Mouse (Mus musculus): ENCODE results near the gene Pde4b. TPM values are rescaled to one million over a fixed set of nuclear protein-coding genes. Genes with fewer than 3 reads are reported as not detected.

The Pde4b gene
- total and polyA plus RNA-seq, 3 experiments = 0.27 TPM; not detected in 2

- H3K36me3 ChIP-seq (replicated peaks) = no peaks in the 10 kb centered on the region
- no peaks in the 10 kb centered on the region for H3K4me1 ChIP-seq (ENCODE audit: insufficient read depth, low read depth, low read length)
- ATAC-seq (ENCODE audit: extremely low read depth, insufficient number of reproducible peaks, low FRiP score, poor library complexity, severe bottlenecking) (no peak), DNase-seq (ENCODE audit: low spot score) (no peak)
- H3K9me3 ChIP-seq (replicated peaks) = peaks cover 26% of the 10 kb centered on the region
- no peaks in the 10 kb centered on the region for H3K27me3 ChIP-seq (ENCODE audit: insufficient read depth, low read length)
- no peak for TF ChIP-seq TAL1 (conservative IDR thresholded peaks at IDR 0.05; ENCODE audit: low read depth, low read length)
- no peak for TF ChIP-seq CTCF (IDR thresholded peaks at IDR 0.05; ENCODE audit: low read depth, low read length)
- TF ChIP-seq POLR2AphosphoS5 (IDR thresholded peaks at IDR 0.05; ENCODE audit: insufficient replicate concordance, low read depth, low read length) = no peak
- no peak for TF ChIP-seq GATA2 (IDR thresholded peaks at IDR 0.05; ENCODE audit: borderline replicate concordance, low read depth, low read length)
- TF ChIP-seq GATA1 (IDR thresholded peaks at IDR 0.05; ENCODE audit: borderline replicate concordance, low read length) = no peak
- no peak overlapping the region for H3K4me3 ChIP-seq (ENCODE audit: low read depth, low read length)
Observed at GRCm38 (mm10) chr4:102560676-102561280, 473.4 kb downstream of the Pde4b start.

DNA sequence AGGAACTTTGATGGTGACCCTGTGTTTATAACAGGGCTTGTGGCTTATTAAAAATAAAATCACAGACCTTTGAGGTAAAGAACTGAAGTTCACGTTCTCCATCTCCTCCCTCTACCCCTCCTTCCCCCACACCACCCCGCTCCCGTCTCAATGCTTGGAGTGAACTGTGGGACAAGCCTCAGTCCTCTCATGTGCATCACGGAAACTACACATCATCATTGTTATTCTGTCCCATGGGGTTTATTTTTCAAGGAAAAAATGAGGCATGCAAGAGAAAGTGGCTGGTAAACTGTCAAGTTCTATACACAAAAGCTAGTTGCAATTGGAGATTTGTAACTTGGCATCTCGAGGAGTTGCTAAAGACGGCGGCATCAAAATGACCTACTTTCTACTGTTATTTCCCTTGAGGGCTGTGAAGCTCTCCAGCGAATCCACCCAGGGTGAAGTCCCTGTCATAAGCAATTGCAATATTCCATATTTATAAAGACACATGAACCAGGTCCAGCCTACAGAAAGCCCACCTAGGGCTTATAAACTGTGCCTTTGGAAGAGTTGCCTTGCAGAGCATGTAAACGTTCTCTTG is 476.0 kb downstream of the Pde4b start:
- ATAC-seq (ENCODE audit: extremely low read depth, insufficient number of reproducible peaks, low FRiP score, poor library complexity, severe bottlenecking) = no peak
- Histone ChIP-seq H3K4me1 (ENCODE audit: insufficient read depth, low read depth, low read length) (no peaks in the 10 kb centered on the region), H3K9me3 (replicated peaks) (peaks cover 23% of the 10 kb centered on the region), H3K4me3 (ENCODE audit: low read depth, low read length) (no peak overlapping the region), H3K27me3 (ENCODE audit: insufficient read depth, low read length) (no peaks in the 10 kb centered on the region), H3K36me3 (replicated peaks) (no peaks in the 10 kb centered on the region)
- no peak for DNase-seq (ENCODE audit: low spot score)
- no peak for TF ChIP-seq GATA1 (IDR thresholded peaks at IDR 0.05; ENCODE audit: borderline replicate concordance, low read length)
- no peak for TF ChIP-seq POLR2AphosphoS5 (IDR thresholded peaks at IDR 0.05; ENCODE audit: insufficient replicate concordance, low read depth, low read length)
- TF ChIP-seq CTCF (IDR thresholded peaks at IDR 0.05; ENCODE audit: low read depth, low read length) = no peak
- TF ChIP-seq TAL1 (conservative IDR thresholded peaks at IDR 0.05; ENCODE audit: low read depth, low read length) = no peak
- TF ChIP-seq GATA2 (IDR thresholded peaks at IDR 0.05; ENCODE audit: borderline replicate concordance, low read depth, low read length) = no peak

DNA sequence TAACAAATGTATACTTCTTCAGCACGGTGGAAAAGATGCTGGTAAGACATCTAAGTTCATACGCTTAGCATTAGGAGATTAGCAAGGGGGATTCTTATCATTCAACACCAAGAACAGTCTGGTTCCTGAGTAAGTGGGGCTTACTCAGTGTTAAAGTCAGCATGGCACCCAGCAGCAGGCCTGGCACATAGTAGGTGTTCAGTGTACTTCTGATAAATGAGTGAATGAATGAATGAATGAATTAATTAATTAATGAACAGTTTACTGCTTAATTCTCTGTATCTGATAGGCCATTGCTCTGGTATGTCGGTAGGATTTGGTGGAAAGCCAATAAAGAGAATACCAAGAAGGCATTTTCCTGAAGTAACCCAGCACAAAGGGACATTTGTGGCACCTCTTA is 476.9 kb downstream of the Pde4b start:
- ATAC-seq (ENCODE audit: extremely low read depth, insufficient number of reproducible peaks, low FRiP score, poor library complexity, severe bottlenecking) (no peak), DNase-seq (ENCODE audit: low spot score) (no peak)
- H3K9me3 ChIP-seq (replicated peaks) = peaks cover 23% of the 10 kb centered on the region
- no peaks in the 10 kb centered on the region for H3K27me3 ChIP-seq (ENCODE audit: insufficient read depth, low read length)
- no peak overlapping the region for H3K4me3 ChIP-seq (ENCODE audit: low read depth, low read length)
- TF ChIP-seq GATA2 (IDR thresholded peaks at IDR 0.05; ENCODE audit: borderline replicate concordance, low read depth, low read length) (no peak), GATA1 (IDR thresholded peaks at IDR 0.05; ENCODE audit: borderline replicate concordance, low read length) (no peak), CTCF (IDR thresholded peaks at IDR 0.05; ENCODE audit: low read depth, low read length) (no peak), POLR2AphosphoS5 (IDR thresholded peaks at IDR 0.05; ENCODE audit: insufficient replicate concordance, low read depth, low read length) (no peak), TAL1 (conservative IDR thresholded peaks at IDR 0.05; ENCODE audit: low read depth, low read length) (no peak)
- no peaks in the 10 kb centered on the region for H3K4me1 ChIP-seq (ENCODE audit: insufficient read depth, low read depth, low read length)
- no peaks in the 10 kb centered on the region for H3K36me3 ChIP-seq (replicated peaks)

GRCm38 (mm10) chr4:102566421-102566820 is 479.1 kb downstream of the Pde4b start:
- H3K36me3 ChIP-seq (replicated peaks) = no peaks in the 10 kb centered on the region
- peaks cover 29% of the 10 kb centered on the region for H3K9me3 ChIP-seq (replicated peaks)
- ATAC-seq (ENCODE audit: extremely low read depth, insufficient number of reproducible peaks, low FRiP score, poor library complexity, severe bottlenecking) (no peak), DNase-seq (ENCODE audit: low spot score) (no peak)
- no peak for TF ChIP-seq POLR2AphosphoS5 (IDR thresholded peaks at IDR 0.05; ENCODE audit: insufficient replicate concordance, low read depth, low read length)
- no peak for TF ChIP-seq TAL1 (conservative IDR thresholded peaks at IDR 0.05; ENCODE audit: low read depth, low read length)
- TF ChIP-seq CTCF (IDR thresholded peaks at IDR 0.05; ENCODE audit: low read depth, low read length) = no peak
- TF ChIP-seq GATA1 (IDR thresholded peaks at IDR 0.05; ENCODE audit: borderline replicate concordance, low read length) = no peak
- no peak for TF ChIP-seq GATA2 (IDR thresholded peaks at IDR 0.05; ENCODE audit: borderline replicate concordance, low read depth, low read length)
- H3K4me1 ChIP-seq (ENCODE audit: insufficient read depth, low read depth, low read length) = no peaks in the 10 kb centered on the region
- H3K27me3 ChIP-seq (ENCODE audit: insufficient read depth, low read length) = no peaks in the 10 kb centered on the region
- no peak overlapping the region for H3K4me3 ChIP-seq (ENCODE audit: low read depth, low read length)

DNA sequence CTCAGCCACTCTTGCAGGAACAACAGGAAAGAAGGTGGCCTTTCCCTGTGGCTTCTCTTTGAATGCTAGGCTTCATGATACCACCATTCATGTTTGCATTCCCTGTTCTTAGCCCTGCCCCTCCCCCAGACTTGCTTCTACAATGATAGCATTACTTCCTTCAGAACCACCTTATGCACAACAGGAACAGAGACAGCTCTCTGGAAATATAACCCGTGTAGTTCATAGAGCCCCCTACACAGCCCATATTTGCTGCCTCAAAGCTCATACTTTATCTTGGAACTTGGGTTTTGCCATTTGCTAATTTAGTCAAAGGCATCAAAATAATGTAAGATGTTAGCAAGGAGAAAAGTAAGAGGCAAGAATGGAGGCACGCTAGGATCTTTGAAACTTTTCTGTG is 479.8 kb downstream of the Pde4b start:
- H3K4me3 ChIP-seq (ENCODE audit: low read depth, low read length) = no peak overlapping the region
- ATAC-seq (ENCODE audit: extremely low read depth, insufficient number of reproducible peaks, low FRiP score, poor library complexity, severe bottlenecking) = no peak
- TF ChIP-seq GATA1 (IDR thresholded peaks at IDR 0.05; ENCODE audit: borderline replicate concordance, low read length) (no peak), GATA2 (IDR thresholded peaks at IDR 0.05; ENCODE audit: borderline replicate concordance, low read depth, low read length) (no peak), POLR2AphosphoS5 (IDR thresholded peaks at IDR 0.05; ENCODE audit: insufficient replicate concordance, low read depth, low read length) (no peak), TAL1 (conservative IDR thresholded peaks at IDR 0.05; ENCODE audit: low read depth, low read length) (no peak), CTCF (IDR thresholded peaks at IDR 0.05; ENCODE audit: low read depth, low read length) (no peak)
- no peaks in the 10 kb centered on the region for H3K36me3 ChIP-seq (replicated peaks)
- peaks cover 29% of the 10 kb centered on the region for H3K9me3 ChIP-seq (replicated peaks)
- DNase-seq (ENCODE audit: low spot score) = no peak
- H3K27me3 ChIP-seq (ENCODE audit: insufficient read depth, low read length) = no peaks in the 10 kb centered on the region
- no peaks in the 10 kb centered on the region for H3K4me1 ChIP-seq (ENCODE audit: insufficient read depth, low read depth, low read length)

- no peaks in the 10 kb centered on the region for H3K36me3 ChIP-seq (replicated peaks)
- no peaks in the 10 kb centered on the region for H3K27me3 ChIP-seq (ENCODE audit: insufficient read depth, low read length)
- no peaks in the 10 kb centered on the region for H3K4me1 ChIP-seq (ENCODE audit: insufficient read depth, low read depth, low read length)
- DNase-seq (ENCODE audit: low spot score) (no peak), ATAC-seq (ENCODE audit: extremely low read depth, insufficient number of reproducible peaks, low FRiP score, poor library complexity, severe bottlenecking) (no peak)
- peaks cover 35% of the 10 kb centered on the region for H3K9me3 ChIP-seq (replicated peaks)
- no peak for TF ChIP-seq GATA1 (IDR thresholded peaks at IDR 0.05; ENCODE audit: borderline replicate concordance, low read length)
- H3K4me3 ChIP-seq (ENCODE audit: low read depth, low read length) = no peak overlapping the region
Observed at GRCm38 (mm10) chr4:102567676-102568254, 480.4 kb downstream of the Pde4b start.
